Mouse (Mus musculus): ENCODE results near the gene Gm10306. TPM values are rescaled to one million over a fixed set of nuclear protein-coding genes. Genes with fewer than 3 reads are reported as not detected.

Gm10306 gene
- not detected for polyA plus RNA-seq (2017; shearing (Covaris generic))

GRCm38 (mm10) chr4:94556265-94557054, at the start of gene Gm10306, which contains the start of gene Caap1:
Gene Gm10306 (plus strand): TSS chr4:94556546.
Gene Caap1 (minus strand): TSS chr4:94556796.

DNA sequence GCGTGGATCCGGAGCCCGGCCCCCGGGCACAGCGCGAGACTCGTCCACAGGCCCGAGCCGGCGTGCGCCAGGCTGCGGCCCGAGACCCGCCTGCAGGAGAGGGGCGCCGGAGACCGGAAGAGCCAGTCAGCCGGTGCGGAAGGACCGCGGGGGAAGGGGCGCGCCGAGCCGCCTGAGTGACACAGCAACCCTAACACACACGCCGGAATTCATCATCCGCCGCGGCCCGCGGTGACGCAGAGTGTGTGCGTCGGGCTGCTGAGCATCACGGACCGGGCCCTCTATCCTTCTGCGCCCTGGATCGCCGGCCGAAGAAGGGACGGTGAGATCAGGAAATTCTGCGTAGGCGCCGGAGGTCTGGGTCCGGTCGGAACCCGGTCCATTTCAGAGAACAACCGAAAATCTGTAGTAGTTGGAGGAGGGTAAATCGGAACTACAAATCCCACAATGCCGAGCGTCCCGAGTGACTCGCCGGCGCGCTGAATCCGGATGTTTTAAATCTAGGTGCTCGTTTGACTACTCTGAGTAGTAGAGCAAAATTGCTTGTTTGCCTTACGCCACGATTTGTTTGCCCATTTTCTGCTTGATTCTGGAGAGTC, 46.8 kb downstream of the Gm10306 start, which contains the start of gene Plaa:
TSS of gene Plaa (minus strand) at position 214 of the 599 bp plus-strand sequence.

Other genes with a start within 250 kb of the Gm10306 start
- 29.3 TPM for gene Caap1, start 250 bp downstream of the Gm10306 start, polyA plus RNA-seq (2017; shearing (Covaris generic))
- 76.7 TPM for gene Plaa, start 46.7 kb downstream of the Gm10306 start, polyA plus RNA-seq (2017; shearing (Covaris generic))
- gene Ift74, start 57.9 kb downstream of the Gm10306 start, polyA plus RNA-seq (2017; shearing (Covaris generic)), result 3.8 TPM
- gene Lrrc19, start 93.6 kb downstream of the Gm10306 start, polyA plus RNA-seq (2017; shearing (Covaris generic)), result not detected
- not detected for gene Tek, start 182.7 kb downstream of the Gm10306 start, polyA plus RNA-seq (2017; shearing (Covaris generic))